Mouse (Mus musculus): ENCODE measurements around the gene Lypd3. TPM values are rescaled to one million over a fixed set of nuclear protein-coding genes. Genes with fewer than 3 reads are reported as not detected.
"Not testable (repeated sequence)": the region's sequence is repeated elsewhere in the genome, so short reads cannot be mapped to it uniquely, and the experiment has no call there.

The Lypd3 gene
- total RNA-seq, 2 experiments from 2014 or later, result 0.20 to 0.64 TPM

DNA sequence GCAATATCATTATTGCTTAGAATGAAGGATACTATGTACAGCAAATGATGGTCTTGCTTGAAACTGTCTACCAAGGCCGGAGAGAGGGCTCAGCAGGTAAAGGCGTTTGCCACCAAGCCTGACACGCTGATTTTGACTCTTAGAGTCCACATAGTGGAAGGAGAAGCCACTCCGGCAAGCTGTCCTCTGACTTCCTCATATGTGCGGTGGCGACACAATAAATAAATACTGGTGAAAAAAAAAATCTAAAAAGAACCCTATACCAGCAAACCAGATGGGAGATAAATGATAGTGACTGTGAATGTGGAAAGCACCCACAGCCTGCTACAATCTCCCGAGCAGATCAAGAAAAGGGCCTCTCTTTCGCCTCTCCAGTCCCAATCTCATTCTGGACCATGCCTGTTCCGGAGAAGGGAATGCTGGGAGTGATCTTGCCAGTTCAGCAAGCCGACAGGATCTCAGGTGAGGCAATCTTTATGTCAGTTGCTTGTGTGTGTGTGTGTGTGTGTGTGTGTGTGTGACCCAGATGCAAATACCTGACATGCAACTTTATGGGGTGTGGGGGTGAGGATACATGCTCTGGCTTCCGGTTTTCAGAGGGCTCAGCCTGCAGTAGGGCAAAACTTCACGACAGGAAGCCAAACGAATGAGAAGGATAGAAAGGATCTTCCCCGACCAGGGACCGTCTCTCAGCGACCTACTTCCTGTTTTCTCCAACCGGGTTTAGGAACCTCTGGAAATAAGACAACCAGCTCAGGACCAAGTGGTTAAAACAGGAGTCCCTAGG, 25.0 kb downstream of the Lypd3 start:
- DNase-seq (ENCODE audit: low spot score in 2 of 2), result no peak

DNA sequence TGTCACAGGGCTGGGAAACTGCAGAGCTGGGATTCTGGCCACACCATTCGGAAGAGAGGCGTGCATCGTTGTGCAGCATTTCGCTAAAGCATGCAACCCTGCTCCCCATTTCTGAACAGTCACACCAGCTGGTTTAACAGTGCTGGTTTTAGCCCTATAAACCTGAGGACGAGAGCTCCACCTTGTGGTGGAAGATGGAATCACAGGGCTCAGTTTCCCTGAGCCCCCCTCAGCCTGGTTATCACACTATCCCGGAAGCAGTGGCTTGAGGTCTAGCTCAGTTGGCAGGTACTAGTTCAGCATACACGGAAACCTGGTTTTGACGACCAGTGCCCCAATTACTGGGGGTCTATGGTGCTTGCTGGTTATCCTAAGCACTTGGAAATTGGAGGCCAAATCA, 26.2 kb downstream of the Lypd3 start:
- DNase-seq (ENCODE audit: low spot score in 2 of 2), result peak; percentile 78 to 79

DNA sequence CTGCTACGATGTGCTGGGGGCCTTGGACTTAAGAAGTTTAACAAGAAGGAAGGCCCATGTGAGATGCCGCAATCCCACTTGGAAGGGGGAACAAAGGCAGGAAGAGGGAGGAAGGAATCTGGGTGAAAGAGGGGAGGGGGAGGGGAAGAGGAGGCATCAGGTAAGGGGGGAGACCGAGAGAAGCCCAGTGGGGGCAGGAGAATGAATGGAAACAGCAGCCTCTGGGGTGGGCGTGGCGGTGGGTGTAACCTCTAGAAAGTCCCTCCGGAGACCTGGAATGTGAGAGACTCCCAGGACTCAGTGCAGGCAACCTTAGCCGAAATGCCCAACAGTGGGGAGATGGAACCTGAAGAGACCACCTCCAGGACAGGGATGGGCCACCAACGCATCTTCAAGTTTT, 28.0 kb downstream of the Lypd3 start:
- no peak for DNase-seq (ENCODE audit: low spot score in 2 of 2)

DNA sequence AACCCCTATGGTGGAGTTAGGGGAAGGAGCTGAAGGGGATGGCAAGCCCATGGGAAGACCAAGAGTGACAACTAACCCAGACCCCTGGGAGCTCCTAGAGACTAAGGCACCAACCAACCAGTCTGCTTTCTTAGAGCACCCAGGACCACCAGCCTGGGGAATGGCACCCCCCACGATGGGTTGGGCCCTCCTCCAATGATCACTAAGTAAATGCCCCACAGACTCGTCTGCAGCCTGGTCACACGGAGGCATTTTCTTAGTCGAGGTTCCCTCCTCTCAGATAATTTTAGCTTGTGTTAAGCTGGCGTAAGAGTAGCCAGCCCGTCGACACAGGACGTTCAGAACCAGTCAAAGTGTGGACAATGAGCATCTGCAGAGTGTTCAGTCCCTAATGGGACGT, 28.6 kb downstream of the Lypd3 start:
- no peak for DNase-seq (ENCODE audit: low spot score in 2 of 2)

DNA sequence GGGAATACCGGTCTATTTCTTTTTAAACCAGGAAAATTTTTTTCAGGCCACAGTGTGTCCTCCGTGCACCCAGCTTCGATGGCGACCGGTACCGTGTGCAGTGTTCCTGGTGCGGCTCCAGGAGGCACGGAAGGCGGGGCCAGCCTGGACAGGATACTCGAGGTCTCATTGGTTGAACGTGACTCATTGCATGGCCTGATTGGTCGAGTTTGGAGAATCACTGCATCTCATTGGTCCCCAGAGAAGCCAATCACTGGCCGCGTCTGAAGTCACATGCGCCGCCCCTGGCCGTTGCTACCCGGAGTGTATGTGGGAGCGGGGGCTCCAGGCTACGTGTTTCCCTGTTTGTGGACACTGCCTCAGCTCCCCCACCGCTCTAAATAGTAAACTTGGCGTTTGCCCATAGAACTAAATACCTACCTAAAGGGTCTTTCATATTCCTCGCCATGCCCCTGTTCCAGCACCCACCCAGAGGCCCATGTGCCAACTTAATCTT, 35.6 kb downstream of the Lypd3 start:
- no peak for DNase-seq (ENCODE audit: low spot score in 2 of 2)

DNA sequence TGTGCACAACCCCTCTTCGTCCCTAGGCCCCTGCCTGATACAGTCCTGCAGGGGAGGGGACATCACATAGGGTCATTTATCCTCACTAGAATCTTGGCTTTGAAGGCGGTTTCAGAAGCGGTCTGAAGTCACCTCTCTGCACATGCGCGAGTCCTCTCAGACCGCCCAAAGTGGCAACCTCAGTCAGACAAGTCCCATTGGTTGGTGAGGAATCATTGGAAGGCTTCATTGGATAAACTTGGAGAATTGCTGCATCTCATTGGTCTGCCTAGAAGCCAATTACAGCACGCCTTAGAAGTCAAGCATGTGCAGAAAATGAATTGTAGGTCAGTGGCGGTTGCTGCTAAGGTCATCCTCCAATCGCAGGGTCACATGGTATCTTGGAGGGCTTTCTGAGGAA, 40.2 kb downstream of the Lypd3 start, which contains the start of gene Tex101:
TSS of gene Tex101 (minus strand) at position 101 of the 400 bp plus-strand sequence.
- no peak for DNase-seq (ENCODE audit: low spot score in 2 of 2)

DNA sequence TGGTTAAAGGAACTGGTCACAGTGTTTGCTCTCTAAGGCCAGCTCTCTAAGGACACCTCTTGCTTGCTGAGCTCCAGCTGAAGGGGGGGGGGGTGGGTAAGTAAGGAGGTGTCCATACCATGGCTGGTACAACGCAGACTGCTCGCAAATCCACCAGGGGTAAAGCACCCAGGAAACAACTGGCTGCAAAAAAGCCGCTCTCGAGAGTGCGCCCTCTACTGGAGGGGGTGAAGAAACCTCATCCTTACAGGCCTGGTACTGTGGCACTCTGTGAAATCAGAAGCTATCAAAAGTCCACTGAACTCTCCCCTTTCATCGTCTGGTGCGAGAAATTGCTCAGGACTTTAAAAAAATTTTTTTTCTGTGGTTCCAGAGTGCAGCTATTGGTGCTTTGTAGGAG, 47.8 kb downstream of the Lypd3 start:
- DNase-seq (ENCODE audit: low spot score in 2 of 2), result not testable (repeated sequence)

DNA sequence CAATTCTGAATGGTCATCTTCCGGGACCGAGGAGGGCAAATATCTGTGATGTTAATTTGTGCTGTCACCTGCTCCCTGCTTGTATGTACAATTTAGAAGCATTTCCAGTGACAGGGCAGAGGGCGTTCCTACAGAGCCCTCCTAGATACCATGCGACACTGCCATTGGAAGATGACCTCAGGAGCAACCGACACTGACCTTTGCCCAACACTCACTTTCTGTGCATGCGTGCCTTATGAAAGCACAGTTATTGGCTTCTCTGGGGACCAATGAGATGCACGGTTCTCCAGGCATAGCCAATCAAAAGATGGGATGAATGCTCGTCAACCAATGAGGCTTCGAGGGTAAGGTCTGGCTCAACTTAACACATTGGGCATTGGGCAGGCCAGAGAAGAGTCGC, 51.2 kb downstream of the Lypd3 start:
- not testable (repeated sequence) for DNase-seq (ENCODE audit: low spot score in 2 of 2)

Other genes with a start within 250 kb of the Lypd3 start
- gene Smg9, start 236.9 kb upstream of the Lypd3 start, total RNA-seq (2021), result 10 to 100 TPM; 33.5 to 34.3 TPM
- gene Irgc1, start 184.3 kb upstream of the Lypd3 start, total RNA-seq (2021), result not detected
- 1 to 10 TPM; 1.3 to 2.3 TPM for gene Plaur, start 174.1 kb upstream of the Lypd3 start, total RNA-seq (2021)
- gene Cadm4, start 154.5 kb upstream of the Lypd3 start, total RNA-seq (2021), result 100 to 1,000 TPM; 269 to 279 TPM
- gene Zfp428, start 129.5 kb upstream of the Lypd3 start, total RNA-seq (2021), result 10 to 100 TPM; 61.3 to 64.6 TPM
- not detected for gene AC161166.1, start 124.1 kb upstream of the Lypd3 start, total RNA-seq (2021)
- gene Irgq, start 105.9 kb upstream of the Lypd3 start, total RNA-seq (2021), result 100 to 1,000 TPM in 1 of 2 experiments, 10 to 100 TPM in 1; 98.5 to 101 TPM
- not detected for gene Pinlyp, start 90.4 kb upstream of the Lypd3 start, total RNA-seq (2021)
- gene Xrcc1, start 90.3 kb upstream of the Lypd3 start, total RNA-seq (2021), result 10 to 100 TPM; 37.8 to 39.7 TPM
- 1 to 10 TPM; 7.7 to 8.7 TPM for gene Ethe1, start 49.0 kb upstream of the Lypd3 start, total RNA-seq (2021)
- 1 to 10 TPM; 8.2 to 8.7 TPM for gene Zfp575, start 48.9 kb upstream of the Lypd3 start, total RNA-seq (2021)
- under 1 TPM; 0.37 to 0.60 TPM for gene Phldb3, start 25.8 kb upstream of the Lypd3 start, total RNA-seq (2021)
- not detected for gene Tex101, start 40.1 kb downstream of the Lypd3 start, total RNA-seq (2021)
- not detected for gene BC049730, start 72.7 kb downstream of the Lypd3 start, total RNA-seq (2021)
- not detected for gene Gm4763, start 90.4 kb downstream of the Lypd3 start, total RNA-seq (2021)
- gene Cd177, start 123.8 kb downstream of the Lypd3 start, total RNA-seq (2021), result not detected
- gene Ceacam10, start 140.7 kb downstream of the Lypd3 start, total RNA-seq (2021), result not detected
- gene Gm9844, start 225.7 kb downstream of the Lypd3 start, total RNA-seq (2021), result 1 to 10 TPM; 1.8 to 7.7 TPM
- not detected for gene Lypd4, start 233.4 kb downstream of the Lypd3 start, total RNA-seq (2021)
- gene Dmrtc2, start 233.5 kb downstream of the Lypd3 start, total RNA-seq (2021), result under 1 TPM in 1 of 2 experiments, not detected in 1; 0.27 TPM
- 100 to 1,000 TPM; 563 to 573 TPM for gene Rps19, start 247.8 kb downstream of the Lypd3 start, total RNA-seq (2021)